Mouse (Mus musculus) bone marrow macrophage, adult 2 months (primary cell): ENCODE results near the gene Zdhhc20.

Source experiments
- CTCF ChIP-seq: IDR thresholded peaks from 2 replicates; pipeline ENCODE4 v1.5.1; 2012; ENCODE audit warnings: low read depth, mild to moderate bottlenecking, low read length, moderate library complexity
- POLR2A ChIP-seq: IDR thresholded peaks from 2 replicates; pipeline ENCODE4 v1.6.1; 2012; ENCODE audit warnings: mild to moderate bottlenecking, low read depth, low read length, borderline replicate concordance

GRCm38 (mm10) chr14:57882720-57883119, 7.4 kb downstream of the Zdhhc20 start:
- TF ChIP-seq CTCF: no peak
- no peak for TF ChIP-seq POLR2A
